Mouse (Mus musculus): ENCODE data around the gene Arid1a. TPM values are rescaled to one million over a fixed set of nuclear protein-coding genes. Genes with fewer than 3 reads are reported as not detected.

Gene Arid1a
- total RNA-seq (2021) (10 to 100 TPM; 45.9 to 48.6 TPM), polyA plus RNA-seq (2012; rRNA removed) (69.7 and 74.0 TPM in 2 replicates)
- long read RNA-seq, partial matches to known transcripts: 4 of 5 reads
- long read RNA-seq, other reads (novel, unspliced or antisense): 1 of 5 reads

- DNase-seq: peak; percentile 98
Measured at GRCm38 (mm10) chr4:133756514-133757268, at the start of gene Arid1a. Gene Arid1a, minus strand, starts transcription at chr4:133756769.

GRCm38 (mm10) chr4:133804401-133805263 lies 48.1 kb upstream of the Arid1a start:
- no peak for DNase-seq

- DNase-seq: no peak
Measured at GRCm38 (mm10) chr4:133800589-133800988, 44.0 kb upstream of the Arid1a start.

GRCm38 (mm10) chr4:133793269-133793668 lies 36.7 kb upstream of the Arid1a start:
- DNase-seq: no peak

GRCm38 (mm10) chr4:133774570-133775554 lies 18.3 kb upstream of the Arid1a start:
- peak; percentile 88 for DNase-seq

- DNase-seq: no peak
Measured at GRCm38 (mm10) chr4:133769157-133769556, 12.6 kb upstream of the Arid1a start.

GRCm38 (mm10) chr4:133763112-133763511 lies 6.5 kb upstream of the Arid1a start:
- DNase-seq: no peak

- no peak for DNase-seq
Measured at GRCm38 (mm10) chr4:133759659-133760058, 3.1 kb upstream of the Arid1a start.

- DNase-seq: peak; percentile 92
Measured at GRCm38 (mm10) chr4:133757269-133757835, 783 bp upstream of the Arid1a start.

- no peak for DNase-seq
Measured at GRCm38 (mm10) chr4:133755861-133756371, 653 bp downstream of the Arid1a start.

- DNase-seq: no peak
Measured at GRCm38 (mm10) chr4:133754871-133755765, 1.5 kb downstream of the Arid1a start.

- peak; percentile 99 for DNase-seq
Measured at GRCm38 (mm10) chr4:133754238-133754637, 2.3 kb downstream of the Arid1a start.

- peak; percentile 89 for DNase-seq
Measured at GRCm38 (mm10) chr4:133753375-133754190, 3.0 kb downstream of the Arid1a start.

GRCm38 (mm10) chr4:133752449-133753374 lies 3.9 kb downstream of the Arid1a start:
- peak; percentile 72 for DNase-seq

GRCm38 (mm10) chr4:133751521-133752448 lies 4.8 kb downstream of the Arid1a start:
- DNase-seq: peak; percentile 71

- no peak for DNase-seq
Measured at GRCm38 (mm10) chr4:133750184-133750775, 6.3 kb downstream of the Arid1a start.
